Mouse (Mus musculus) liver, embryonic 14.5 days (tissue): ENCODE data around the gene Fopnl.

Source experiments
- CTCF ChIP-seq: IDR thresholded peaks from 2 replicates; pipeline ENCODE4 v1.5.1; 2016; ENCODE audit warnings: antibody characterized with exemption, low read depth, control low read depth
- EP300 ChIP-seq: IDR thresholded peaks from 2 replicates; pipeline ENCODE4 v1.6.1; 2016; ENCODE audit warnings: antibody characterized with exemption, low read depth

- TF ChIP-seq EP300 (no peak), CTCF (no peak)
Measured at GRCm38 (mm10) chr16:14360931-14361330, 43.7 kb upstream of the Fopnl start.
